Mouse (Mus musculus): Measurements from ENCODE around the gene Glis3.

GRCm38 (mm10) chr19:28600866-28601265, 79.0 kb downstream of the Glis3 start:
- TF ChIP-seq CTCF (IDR thresholded peaks at IDR 0.05; ENCODE audit: low read depth) = no peak
- TF ChIP-seq EP300 (optimal IDR thresholded peaks at IDR 0.05) = no peak

All from stomach, postnatal 0 days (tissue).